Mouse (Mus musculus): ENCODE data around the gene Cln6.

Gene Cln6

GRCm38 (mm10) chr9:62894486-62894885, 55.9 kb downstream of the Cln6 start:
- no peak for DNase-seq (ENCODE audit: low read depth)
